Mouse (Mus musculus) erythroblast, embryonic 14.5 days (primary cell): ENCODE data around the gene Sbf2. TPM values are rescaled to one million over a fixed set of nuclear protein-coding genes. Genes with fewer than 3 reads are reported as not detected.
A peak's percentile ranks its signal among the peaks of the same experiment; 100 is the strongest.

ENCODE experiments used
- H3K27me3 ChIP-seq: 2 replicates; pipeline ENCODE4 v1.6.1; 2012; ENCODE audit warnings: inconsistent platforms; ENCODE audit not compliant: control insufficient read depth
- H3K36me3 ChIP-seq: 2 replicates; pipeline ENCODE4 v1.6.1; 2012; ENCODE audit warnings: mild to moderate bottlenecking, inconsistent platforms; ENCODE audit not compliant: control insufficient read depth
- H3K4me1 ChIP-seq: 2 replicates; pipeline ENCODE4 v1.6.1; 2012; ENCODE audit warnings: inconsistent platforms; ENCODE audit not compliant: control insufficient read depth
- H3K4me3 ChIP-seq: replicated peaks from 2 replicates; pipeline ENCODE3; 2012; ENCODE audit warnings: moderate library complexity, mild to moderate bottlenecking, inconsistent platforms
- H3K9me3 ChIP-seq: 2 replicates; pipeline ENCODE4 v1.6.1; 2012; ENCODE audit warnings: low read length, inconsistent platforms, mixed read lengths; ENCODE audit not compliant: control insufficient read depth
- GATA1 ChIP-seq: IDR thresholded peaks from 2 replicates; pipeline ENCODE4 v1.6.1; 2012; ENCODE audit warnings: low read length, inconsistent platforms, mixed read lengths
- TAL1 ChIP-seq: IDR thresholded peaks from 3 replicates; pipeline ENCODE4 v1.6.1; 2012; ENCODE audit warnings: low read length, inconsistent platforms, mixed read lengths
- polyA plus RNA-seq: library from polyadenylated mRNA; stranded (reverse); fragments of >175 nt; gene quantifications from 2 replicates; pipeline ENCODE4 v1.2.3, GENCODE M21; 2012

The Sbf2 gene
- polyA plus RNA-seq: 0.05 TPM in 1 of 2 replicates, not detected in the other

DNA sequence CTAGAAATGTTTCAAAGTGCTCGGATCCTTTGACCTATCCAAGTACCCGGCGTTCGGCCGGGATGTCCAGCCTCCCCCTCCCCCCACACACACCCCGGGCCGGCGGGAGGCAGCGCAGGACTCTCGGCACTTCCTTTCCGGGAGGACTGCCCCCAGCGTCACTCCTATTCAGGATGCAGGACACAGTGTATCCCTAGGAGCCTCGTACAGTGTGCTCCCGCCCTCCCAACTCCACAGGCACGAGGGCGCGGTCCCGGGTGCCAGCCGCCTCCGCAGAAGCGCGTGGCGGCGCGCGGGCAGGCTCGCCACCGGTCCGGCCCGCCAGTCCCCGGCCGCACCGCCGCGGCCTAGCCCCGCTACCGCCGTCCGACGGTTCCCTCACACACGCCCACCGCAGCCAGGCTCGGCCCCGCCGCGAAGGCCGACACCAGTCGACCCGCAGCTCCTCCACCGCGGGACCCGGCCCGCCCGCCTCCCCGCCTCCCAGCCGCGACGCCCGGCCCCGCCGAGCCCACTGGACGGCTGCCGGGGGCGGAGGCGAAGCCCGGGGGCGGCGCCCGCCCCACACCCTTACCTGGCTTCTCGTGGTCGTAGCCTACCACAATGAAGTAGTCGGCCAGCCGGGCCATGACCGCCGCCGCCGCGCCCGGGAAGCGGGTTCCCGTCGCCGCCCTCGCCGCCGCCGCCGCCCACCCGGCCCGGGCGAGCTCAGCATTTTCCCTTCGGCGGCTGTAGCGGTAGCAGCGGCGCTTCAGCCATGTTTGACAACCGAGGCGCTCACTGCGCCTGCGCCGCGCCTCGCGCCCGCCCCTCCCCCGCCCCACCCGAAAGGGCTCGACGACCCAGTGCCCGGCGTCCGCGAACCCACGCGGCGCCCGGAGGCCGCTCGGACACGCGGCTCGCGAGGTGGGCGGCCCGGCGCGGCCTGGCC lies at the start of gene Sbf2:
Gene Sbf2 (minus strand): TSS at position 790 of the 931 bp plus-strand sequence.
- Histone ChIP-seq H3K4me1 (peaks cover 6% of the 10 kb centered on the region), H3K36me3 (no peaks in the 10 kb centered on the region), H3K4me3 (peak within 1 kb of the TSS; percentile 54), H3K9me3 (peaks cover 3% of the 10 kb centered on the region; the same call in 1 of the 2 replicates), H3K27me3 (peaks cover 83% of the 10 kb centered on the region)
- TF ChIP-seq GATA1 (no peak), TAL1 (no peak)

DNA sequence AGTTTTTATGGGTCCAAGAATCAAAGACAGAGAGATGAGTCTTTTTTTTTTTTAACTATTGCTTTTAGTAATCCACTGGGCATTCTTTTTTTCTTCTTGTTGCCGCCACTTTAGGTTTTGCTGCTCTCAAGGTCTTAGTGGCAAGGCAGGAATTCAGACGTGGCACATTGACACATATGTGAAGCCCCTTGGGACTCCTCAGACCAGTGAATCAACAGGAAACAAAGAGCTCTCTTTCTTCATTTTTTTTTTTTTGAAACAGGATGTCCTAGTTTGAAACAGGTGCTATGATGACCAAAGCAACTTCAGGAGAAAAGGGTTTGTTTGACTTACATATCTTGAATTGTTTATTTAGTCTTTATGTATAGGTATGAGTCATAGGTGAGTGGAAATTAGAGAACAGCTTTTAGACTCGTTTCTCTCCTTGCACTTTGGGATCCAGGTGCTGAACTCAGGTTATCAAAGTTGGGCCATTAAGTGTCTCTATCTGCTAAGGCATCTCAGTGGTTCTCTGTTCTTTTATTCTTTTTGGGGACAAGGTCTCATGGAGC lies 43.7 kb upstream of the Sbf2 start:
- TF ChIP-seq GATA1 (no peak), TAL1 (no peak)
- no peaks in the 10 kb centered on the region for H3K36me3 ChIP-seq
- H3K27me3 ChIP-seq: no peaks in the 10 kb centered on the region
- no peaks in the 10 kb centered on the region for H3K9me3 ChIP-seq
- H3K4me1 ChIP-seq: no peaks in the 10 kb centered on the region
- H3K4me3 ChIP-seq: no peak overlapping the region

DNA sequence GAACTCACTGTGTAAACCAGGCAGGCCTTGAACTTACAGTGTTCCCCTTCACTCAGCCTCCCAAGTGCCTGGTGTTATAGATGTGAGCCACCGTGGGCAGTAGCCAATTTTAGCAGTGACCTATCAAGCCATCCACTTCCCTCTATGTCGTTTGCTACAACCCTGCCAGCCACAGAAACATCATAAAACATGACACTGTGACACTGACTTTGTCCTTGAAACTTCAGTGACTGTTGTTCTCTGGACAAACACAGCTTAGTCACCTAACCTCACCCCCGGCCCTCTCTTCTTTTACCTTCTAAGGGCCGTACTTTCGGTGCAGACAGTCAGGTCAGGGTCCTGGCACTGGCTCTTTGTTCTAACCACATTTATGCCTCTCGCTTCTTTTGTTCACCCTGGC lies 41.2 kb upstream of the Sbf2 start:
- H3K4me1 ChIP-seq: no peaks in the 10 kb centered on the region
- no peak overlapping the region for H3K4me3 ChIP-seq
- TF ChIP-seq TAL1: no peak
- no peak for TF ChIP-seq GATA1
- H3K27me3 ChIP-seq: no peaks in the 10 kb centered on the region
- H3K36me3 ChIP-seq: no peaks in the 10 kb centered on the region
- H3K9me3 ChIP-seq: no peaks in the 10 kb centered on the region

DNA sequence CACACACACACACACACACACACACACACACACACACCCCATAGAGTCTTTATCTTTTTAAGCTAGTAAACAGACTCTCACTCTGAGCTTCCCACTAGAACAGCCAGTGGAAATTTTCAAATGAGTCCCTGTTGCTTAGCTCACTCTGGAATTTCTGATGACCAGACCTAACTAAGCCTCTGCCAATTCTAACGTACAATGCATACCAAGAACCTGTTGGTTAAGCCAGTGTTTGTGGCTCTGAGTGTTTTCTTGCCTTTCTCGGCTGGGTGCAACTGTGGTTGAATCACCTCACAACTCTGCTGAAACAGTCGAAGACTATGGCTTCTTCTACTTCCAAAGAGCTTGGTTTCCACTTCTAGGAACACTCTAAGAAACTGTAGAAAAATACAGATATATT lies 40.5 kb upstream of the Sbf2 start:
- no peaks in the 10 kb centered on the region for H3K36me3 ChIP-seq
- no peak overlapping the region for H3K4me3 ChIP-seq
- no peaks in the 10 kb centered on the region for H3K9me3 ChIP-seq
- no peaks in the 10 kb centered on the region for H3K4me1 ChIP-seq
- no peak for TF ChIP-seq GATA1
- no peak for TF ChIP-seq TAL1
- H3K27me3 ChIP-seq: no peaks in the 10 kb centered on the region

DNA sequence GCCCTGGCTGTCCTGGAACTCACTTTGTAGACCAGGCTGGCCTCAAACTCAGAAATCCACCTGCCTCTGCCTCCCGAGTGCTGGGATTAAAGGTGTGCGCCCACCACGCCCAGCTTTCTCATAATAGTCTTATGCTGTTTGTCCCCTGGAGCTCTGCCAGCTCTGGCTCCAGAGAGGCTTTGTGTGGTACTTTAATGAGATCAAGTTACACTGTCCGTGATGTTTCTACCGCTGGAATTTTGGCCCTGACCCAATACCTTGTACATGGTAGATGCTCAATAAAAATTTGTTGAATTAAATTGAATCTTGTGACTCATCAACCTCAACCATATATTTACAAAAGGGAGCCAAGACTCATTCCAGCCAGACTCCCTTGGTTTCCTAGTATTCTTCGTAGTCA lies 36.4 kb upstream of the Sbf2 start:
- H3K4me3 ChIP-seq: no peak overlapping the region
- no peaks in the 10 kb centered on the region for H3K36me3 ChIP-seq
- H3K4me1 ChIP-seq: no peaks in the 10 kb centered on the region
- no peak for TF ChIP-seq GATA1
- no peak for TF ChIP-seq TAL1
- H3K27me3 ChIP-seq: no peaks in the 10 kb centered on the region
- H3K9me3 ChIP-seq: peaks cover 6% of the 10 kb centered on the region

DNA sequence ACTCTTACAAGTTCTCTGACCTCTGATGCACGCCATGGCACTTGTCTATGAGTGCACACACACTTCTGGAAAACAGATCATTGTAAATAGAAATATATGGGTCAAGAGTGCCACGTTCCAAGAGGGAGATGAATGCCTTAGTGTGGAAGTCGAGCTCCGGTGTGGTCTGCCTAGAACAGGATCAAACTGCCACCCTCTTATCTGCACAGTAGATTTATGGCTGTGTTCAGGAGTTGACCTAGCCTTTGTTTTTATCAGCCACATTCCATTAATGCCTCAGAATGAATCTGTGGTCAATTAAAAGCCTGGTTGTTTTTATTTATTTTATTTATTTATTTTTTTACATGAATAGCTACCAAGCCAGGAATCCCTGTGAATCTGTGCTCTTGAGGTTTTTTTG lies 35.8 kb upstream of the Sbf2 start:
- Histone ChIP-seq H3K36me3 (no peaks in the 10 kb centered on the region), H3K4me3 (no peak overlapping the region), H3K9me3 (peaks cover 6% of the 10 kb centered on the region), H3K4me1 (no peaks in the 10 kb centered on the region), H3K27me3 (no peaks in the 10 kb centered on the region)
- TF ChIP-seq TAL1 (no peak), GATA1 (no peak)

DNA sequence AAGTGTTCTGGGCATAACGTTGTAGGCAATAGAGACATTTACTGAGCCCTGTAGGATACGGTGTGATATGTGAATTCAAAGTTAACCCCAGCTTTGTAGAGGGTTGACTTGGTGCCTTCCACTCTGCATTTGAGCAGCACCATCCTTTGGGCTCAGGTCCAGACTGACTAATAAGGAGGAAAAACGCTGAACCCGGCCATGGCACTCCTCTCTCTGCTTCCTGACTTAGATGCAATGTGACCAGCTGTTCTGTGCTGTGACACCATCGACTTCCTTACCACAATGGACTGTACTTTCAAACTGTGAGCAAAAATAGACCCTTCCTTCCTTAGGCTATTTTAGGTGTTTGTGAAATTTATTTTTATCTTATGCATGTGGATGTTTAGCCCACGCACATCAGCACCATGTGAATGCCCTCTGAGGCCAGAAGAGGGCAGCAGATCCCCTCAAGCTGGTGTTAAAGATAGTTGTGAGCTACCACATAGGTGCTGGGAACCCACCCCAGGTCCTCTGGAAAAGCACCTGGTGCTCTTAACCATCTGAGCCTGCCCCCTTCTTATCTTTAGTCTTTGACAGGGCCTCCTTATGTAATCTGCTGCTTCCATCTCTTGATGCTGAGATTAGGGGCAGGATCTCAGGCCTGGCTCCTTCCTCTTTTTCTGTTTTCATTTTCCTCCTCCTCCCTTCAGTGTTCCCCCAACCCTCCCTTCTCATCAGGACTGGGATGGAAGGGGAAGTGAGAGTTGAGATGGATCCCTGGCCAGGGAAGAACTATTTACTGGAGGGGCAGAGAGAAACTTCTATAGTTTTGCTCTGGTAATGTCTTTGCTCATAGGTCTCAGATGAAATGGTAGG lies 34.6 kb upstream of the Sbf2 start:
- Histone ChIP-seq H3K4me1 (no peaks in the 10 kb centered on the region), H3K36me3 (no peaks in the 10 kb centered on the region), H3K27me3 (no peaks in the 10 kb centered on the region), H3K4me3 (no peak overlapping the region), H3K9me3 (peaks cover 6% of the 10 kb centered on the region)
- TF ChIP-seq GATA1: no peak

DNA sequence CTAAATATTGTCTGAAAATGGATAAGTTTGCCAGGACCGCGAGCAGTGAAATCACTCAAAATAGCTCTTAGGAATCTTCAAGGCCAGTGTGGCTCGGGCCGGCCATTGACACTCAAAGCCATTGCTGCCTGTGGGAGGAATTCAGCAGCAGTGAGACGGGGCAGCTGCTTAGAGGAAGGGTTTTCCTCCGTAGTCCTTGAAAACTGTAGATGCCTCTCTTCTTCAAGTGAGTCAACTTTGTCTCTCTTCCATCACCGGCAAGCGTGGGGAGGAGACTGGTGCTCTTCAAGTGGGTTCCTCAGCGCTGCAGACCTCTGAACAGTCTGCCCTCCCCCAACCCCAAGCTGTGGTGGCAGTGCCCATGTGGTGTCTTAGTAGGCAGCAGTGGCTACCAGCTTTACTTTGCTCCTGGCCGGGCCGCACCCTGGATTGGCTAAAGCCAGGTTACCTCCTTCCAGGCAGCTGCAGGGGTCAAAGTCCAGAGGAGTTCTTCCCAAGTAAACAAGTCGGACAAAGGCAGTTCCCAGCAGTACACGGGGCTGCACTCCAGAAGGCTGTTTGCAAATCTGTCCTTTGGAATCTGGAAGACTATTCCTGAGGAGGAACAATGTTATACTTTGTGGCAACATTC lies 33.8 kb upstream of the Sbf2 start:
- peaks cover 6% of the 10 kb centered on the region for H3K9me3 ChIP-seq
- H3K4me3 ChIP-seq: no peak overlapping the region
- H3K4me1 ChIP-seq: no peaks in the 10 kb centered on the region
- TF ChIP-seq GATA1 (no peak), TAL1 (no peak)
- H3K36me3 ChIP-seq: no peaks in the 10 kb centered on the region
- H3K27me3 ChIP-seq: no peaks in the 10 kb centered on the region
